Mouse (Mus musculus): ENCODE measurements around the gene Nr2f2. TPM values are rescaled to one million over a fixed set of nuclear protein-coding genes. Genes with fewer than 3 reads are reported as not detected.

Gene Nr2f2
- polyA plus RNA-seq, 1 experiment = 22.5 TPM

GRCm38 (mm10) chr7:70354606-70355356 lies 11.8 kb downstream of the Nr2f2 start:
- no peak for DNase-seq (ENCODE audit: low read depth, low spot score)
- 29% methylated on average over 14 of the region's 14 CpGs for WGBS

GRCm38 (mm10) chr7:70353151-70353550 lies 13.4 kb downstream of the Nr2f2 start:
- no peak for DNase-seq (ENCODE audit: low read depth, low spot score)
- 14% methylated on average over 4 of the region's 4 CpGs for WGBS

GRCm38 (mm10) chr7:70352617-70353016 lies 13.9 kb downstream of the Nr2f2 start:
- WGBS = 25% methylated on average over 3 of the region's 3 CpGs
- DNase-seq (ENCODE audit: low read depth, low spot score) = no peak

DNA sequence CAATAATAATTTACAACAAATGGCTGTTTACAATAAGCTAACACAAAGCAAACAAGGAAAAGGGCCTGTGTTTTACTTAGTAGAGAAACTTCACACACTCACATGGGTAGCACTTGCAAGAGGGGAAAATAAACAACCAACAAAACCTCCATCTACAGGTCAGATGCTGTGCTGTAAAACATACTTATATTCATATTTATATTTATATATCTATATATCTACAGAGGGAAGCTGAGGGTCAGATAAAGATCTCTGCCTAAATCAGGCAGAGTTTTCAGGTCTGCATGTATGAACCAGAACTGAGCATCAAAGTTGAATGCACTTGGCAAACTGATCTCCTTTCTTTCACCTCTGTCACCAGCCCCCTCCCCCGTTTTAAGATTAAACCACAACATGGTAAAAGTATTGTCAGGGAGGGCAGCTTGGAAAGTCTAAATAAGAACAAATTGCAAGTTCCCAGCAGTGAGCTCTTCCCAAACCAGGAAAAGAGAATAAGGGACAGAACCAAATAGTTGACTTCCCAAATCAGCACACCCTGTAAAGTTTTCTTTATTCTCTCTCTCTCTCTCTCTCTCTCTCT lies 14.5 kb downstream of the Nr2f2 start:
- DNase-seq (ENCODE audit: low read depth, low spot score) = no peak
- 3% methylated on average over 1 of the region's 1 CpGs for WGBS

DNA sequence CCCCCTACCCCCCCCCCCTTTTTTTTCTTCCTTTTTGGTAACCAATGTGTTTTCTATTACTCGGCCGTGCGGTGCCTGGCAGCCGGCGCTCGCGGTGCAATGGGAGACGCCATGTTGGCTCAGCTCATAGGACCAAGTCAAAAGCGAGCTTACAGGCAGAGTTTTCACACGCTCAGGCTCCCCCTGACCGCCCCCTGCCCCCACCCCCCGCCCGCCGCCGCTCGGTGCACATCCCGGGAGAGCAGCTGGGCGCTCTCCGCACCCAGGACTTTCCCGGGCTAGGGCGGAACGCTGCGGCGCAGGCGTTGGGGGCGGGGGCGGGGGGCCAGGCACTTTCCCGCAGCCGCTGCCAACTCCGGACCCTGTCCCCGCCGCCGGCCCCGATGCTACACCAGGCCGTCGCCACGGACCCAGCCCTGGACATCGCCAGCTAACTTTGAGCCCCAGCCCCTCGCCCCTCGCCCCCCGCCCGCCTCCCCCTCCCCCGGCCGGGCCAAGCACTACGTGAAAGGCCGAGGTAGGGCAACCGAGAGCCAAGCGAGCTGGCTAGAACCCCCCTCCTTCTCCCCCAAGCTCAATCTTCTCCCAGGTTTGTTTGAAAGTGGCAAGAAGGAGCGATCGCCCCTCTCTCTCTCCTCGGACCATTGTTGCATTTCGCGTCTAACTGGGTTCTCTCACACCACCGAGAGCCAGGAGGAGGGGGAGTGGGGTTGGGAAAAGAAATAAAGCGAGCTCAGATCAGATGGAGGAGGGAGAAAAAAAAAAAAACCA lies 15.6 kb downstream of the Nr2f2 start:
- no peak for DNase-seq (ENCODE audit: low read depth, low spot score)
- 1% methylated on average over 55 of the region's 55 CpGs for WGBS

DNA sequence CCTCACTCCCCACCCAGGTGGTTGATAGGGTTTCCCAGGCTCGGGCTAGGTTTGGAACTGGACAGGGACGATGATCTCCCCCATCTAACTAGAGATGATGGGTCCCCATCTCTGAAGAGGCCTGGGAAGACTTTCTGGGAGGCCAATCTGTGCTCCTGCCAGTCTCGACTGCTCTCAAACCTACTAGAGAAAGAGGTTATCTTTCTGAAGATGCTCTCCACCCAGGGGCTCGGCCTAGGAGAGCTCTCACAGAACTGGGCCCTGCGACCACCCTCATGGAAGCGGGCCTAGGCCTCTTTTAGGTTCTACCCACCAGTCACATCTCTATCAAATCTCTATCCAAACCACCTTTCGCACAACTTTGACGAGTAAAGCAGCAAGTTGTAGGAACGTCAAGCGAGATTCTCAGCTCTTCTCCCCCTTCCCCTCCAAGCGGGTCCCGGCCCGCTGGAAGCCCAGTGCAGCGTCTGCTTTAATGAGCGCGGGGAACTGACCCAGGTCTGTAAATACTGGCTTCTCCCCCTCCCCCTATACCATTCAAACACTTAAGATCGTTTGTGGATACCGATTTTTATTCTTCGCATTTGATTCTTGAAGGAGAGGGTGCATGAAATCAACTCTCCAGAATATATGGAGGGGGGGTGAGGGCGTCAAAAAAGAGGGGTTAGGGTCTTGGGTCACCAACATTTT lies 16.4 kb downstream of the Nr2f2 start:
- WGBS = 52% methylated on average over 20 of the region's 20 CpGs
- no peak for DNase-seq (ENCODE audit: low read depth, low spot score)

DNA sequence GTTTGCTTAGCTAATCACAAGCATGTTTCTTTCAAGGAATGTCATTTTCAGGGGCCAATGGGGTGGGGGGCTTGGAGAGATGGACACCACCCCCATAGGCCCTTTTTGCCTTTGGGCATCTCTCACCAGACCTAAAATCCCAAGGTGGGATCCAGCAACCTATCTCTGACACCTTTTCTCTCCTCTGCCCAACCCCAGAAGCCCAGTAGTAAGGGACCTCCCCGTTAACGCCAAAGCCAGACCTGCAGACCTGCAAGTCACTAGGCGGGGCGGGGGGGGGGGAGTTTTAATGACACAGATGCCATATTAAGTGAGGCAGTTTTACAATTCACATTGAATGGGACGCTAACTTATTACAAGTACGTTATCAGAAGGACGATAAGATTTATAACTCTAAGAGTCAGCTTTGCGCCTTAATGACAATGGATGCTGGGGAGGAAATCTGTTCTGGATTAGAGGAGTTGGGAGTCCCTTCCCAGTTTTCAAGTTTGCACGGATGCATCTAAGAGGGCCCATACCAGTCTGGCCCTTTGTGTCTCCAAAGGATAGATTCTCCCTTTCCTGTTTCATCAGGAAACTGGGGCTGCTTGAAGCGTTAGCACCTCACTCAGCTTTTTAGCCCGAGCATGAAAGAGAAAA lies 17.4 kb downstream of the Nr2f2 start:
- no peak for DNase-seq (ENCODE audit: low read depth, low spot score)
- 35% methylated on average over 11 of the region's 11 CpGs for WGBS

GRCm38 (mm10) chr7:70348064-70348976 lies 18.2 kb downstream of the Nr2f2 start:
- 77% methylated on average over 30 of the region's 30 CpGs for WGBS
- DNase-seq (ENCODE audit: low read depth, low spot score) = no peak

DNA sequence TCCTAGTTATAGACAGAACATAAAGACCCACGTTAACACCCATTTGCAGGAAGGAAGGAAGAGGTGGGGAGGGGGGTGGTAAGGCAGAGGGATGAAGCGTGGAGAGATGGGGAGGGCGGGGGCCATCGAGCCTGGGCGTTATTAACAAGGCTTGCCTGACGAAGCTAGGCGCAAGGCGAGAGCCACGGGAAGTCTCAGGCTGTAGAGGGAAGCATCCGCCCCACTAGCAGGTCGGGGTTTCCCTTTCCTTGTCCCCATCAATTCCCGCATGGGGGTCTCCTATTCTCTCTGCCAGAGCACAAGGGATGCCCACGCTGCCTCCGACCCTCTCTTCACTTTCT lies 18.9 kb downstream of the Nr2f2 start:
- WGBS = 82% methylated on average over 14 of the region's 14 CpGs
- DNase-seq (ENCODE audit: low read depth, low spot score) = no peak

- no peak for DNase-seq (ENCODE audit: low read depth, low spot score)
- 81% methylated on average over 20 of the region's 20 CpGs for WGBS
Measured at GRCm38 (mm10) chr7:70346951-70347617, 19.5 kb downstream of the Nr2f2 start.

DNA sequence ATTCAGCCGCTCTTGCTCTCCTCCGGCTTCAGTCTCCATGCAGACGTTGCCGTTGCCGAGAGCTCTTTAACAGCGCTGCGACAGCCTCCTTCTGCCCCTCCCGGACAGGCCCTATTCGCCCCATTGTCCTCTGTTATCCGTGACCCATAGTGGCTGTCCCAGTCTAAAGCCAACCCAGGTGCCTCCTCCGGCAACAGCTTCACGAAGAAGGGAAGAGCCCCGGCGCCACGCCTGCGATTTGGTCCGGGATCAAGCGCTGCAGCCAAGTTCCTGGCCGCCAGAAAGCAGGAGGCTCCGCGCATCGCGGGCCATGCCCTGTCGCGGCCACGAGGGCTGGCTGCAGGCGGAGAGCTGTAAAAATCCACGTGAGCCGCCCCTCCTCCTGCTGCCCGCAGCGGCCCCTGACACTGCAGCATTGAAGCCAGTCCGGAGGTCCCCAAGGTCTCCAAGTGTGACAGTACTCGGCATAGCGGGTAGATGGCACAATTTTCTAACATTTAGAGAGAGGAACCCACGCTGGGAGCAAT lies 20.5 kb downstream of the Nr2f2 start:
- WGBS = 1% methylated on average over 35 of the region's 35 CpGs
- DNase-seq (ENCODE audit: low read depth, low spot score) = no peak

GRCm38 (mm10) chr7:70343426-70343825 lies 23.1 kb downstream of the Nr2f2 start:
- no peak for DNase-seq (ENCODE audit: low read depth, low spot score)
- 86% methylated on average over 5 of the region's 5 CpGs for WGBS

GRCm38 (mm10) chr7:70342771-70343170 lies 23.8 kb downstream of the Nr2f2 start:
- WGBS = 73% methylated on average over 8 of the region's 8 CpGs
- DNase-seq (ENCODE audit: low read depth, low spot score) = no peak

- WGBS = 82% methylated on average over 2 of the region's 2 CpGs
- DNase-seq (ENCODE audit: low read depth, low spot score) = no peak
Measured at GRCm38 (mm10) chr7:70342076-70342475, 24.5 kb downstream of the Nr2f2 start.

DNA sequence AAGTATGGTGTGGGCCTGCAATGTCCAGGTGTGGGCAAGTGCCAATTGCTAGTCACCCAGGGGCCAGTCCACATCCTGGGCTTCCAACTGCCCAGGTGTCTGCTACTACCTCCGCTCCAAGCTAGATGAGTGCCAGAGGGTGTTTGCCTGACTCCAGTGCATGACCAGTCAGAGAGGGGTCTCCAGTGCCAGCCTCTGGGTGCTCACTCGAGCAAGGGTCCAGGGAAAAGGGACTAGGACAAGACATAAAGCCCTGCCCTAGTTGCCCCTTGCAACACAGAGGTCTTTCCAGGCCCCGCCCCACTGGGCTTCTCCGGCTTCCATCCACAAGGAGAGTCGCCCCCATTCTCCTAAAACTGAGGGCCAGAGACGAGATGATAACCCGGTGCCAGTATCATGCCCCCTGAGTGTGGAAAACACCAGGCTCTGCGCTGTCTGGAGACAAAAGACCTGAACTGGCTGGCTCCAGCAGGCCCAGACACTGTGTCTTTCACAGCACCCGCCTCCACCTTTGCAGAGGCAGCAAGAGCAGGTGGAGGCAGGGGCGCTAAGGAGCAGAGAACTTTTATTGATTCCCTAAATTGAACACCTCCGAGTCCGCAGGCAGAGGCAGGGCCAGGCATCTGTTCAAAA lies 26.4 kb downstream of the Nr2f2 start:
- no peak for DNase-seq (ENCODE audit: low read depth, low spot score)
- WGBS = 82% methylated on average over 12 of the region's 12 CpGs

- 74% methylated on average over 7 of the region's 7 CpGs for WGBS
- DNase-seq (ENCODE audit: low read depth, low spot score) = no peak
Measured at GRCm38 (mm10) chr7:70338265-70338640, 28.3 kb downstream of the Nr2f2 start.

GRCm38 (mm10) chr7:70337581-70338264 lies 28.8 kb downstream of the Nr2f2 start:
- DNase-seq (ENCODE audit: low read depth, low spot score) = no peak
- 55% methylated on average over 33 of the region's 37 CpGs for WGBS
